Mouse (Mus musculus): Measurements from ENCODE around the gene Cog4. TPM values are rescaled to one million over a fixed set of nuclear protein-coding genes. Genes with fewer than 3 reads are reported as not detected.

Cog4 gene
- polyA plus RNA-seq, 1 experiment from 2014 or later: 66.0 TPM

DNA sequence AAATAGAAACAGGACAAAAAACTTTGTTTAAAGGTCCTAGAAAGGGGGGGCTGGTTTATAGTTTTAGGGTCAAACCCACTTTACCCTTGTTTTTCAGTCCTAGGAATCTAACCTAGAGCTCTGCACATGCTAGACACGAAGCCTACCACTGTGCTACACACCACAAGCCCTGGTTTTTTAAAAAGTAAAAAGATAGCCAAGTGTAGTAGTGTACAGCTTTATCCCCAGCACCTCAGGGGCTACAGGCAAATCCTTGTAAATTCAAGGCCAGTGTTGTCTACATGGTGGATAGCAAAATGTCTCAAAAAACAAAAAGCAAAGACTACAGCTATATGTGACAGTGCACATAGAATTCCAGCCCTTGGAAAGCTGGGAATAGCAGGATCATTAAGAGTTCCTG lies 29.4 kb upstream of the Cog4 start:
- no peak for DNase-seq (ENCODE audit: low spot score)
- Histone ChIP-seq H3K27ac (ENCODE audit: low read depth) (no peak overlapping the region), H3K27me3 (replicated peaks; ENCODE audit: control insufficient read depth, insufficient read depth, low read length) (no peaks in the 10 kb centered on the region), H3K36me3 (ENCODE audit: control insufficient read depth, insufficient read depth, low read length) (peaks cover 100% of the 10 kb centered on the region), H3K4me2 (ENCODE audit: low read length) (no peak overlapping the region), H3K9ac (ENCODE audit: low read length) (no peak overlapping the region), H3K9me3 (ENCODE audit: control insufficient read depth, low read length) (no peaks in the 10 kb centered on the region), H3K4me1 (replicated peaks; ENCODE audit: control insufficient read depth, insufficient read depth, low read length) (no peaks in the 10 kb centered on the region), H3K4me3 (ENCODE audit: low read depth, low read length) (no peak overlapping the region)
- no peak for ATAC-seq (replicated peaks; ENCODE audit: low FRiP score, low TSS enrichment, low read depth)
- WGBS: 95% methylated on average over 1 of the region's 1 CpGs

DNA sequence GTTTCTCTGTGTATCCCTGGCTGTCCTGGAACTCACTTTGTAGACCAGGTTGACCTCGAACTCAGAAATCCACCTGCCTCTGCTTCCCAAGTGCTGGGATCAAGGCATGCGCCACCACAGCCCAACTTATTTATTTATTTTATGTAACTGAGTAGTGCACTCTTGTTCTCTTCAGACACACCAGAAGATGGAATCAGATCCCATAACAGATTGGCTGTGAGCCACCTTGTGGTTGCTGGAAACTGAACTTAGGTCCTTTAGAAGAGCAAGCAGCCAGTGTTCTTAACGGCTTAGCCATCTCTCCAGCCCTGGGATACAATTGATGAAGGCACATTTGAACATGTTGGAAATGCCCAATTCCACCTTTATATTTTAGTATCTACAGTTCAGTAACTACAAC lies 27.8 kb upstream of the Cog4 start:
- Histone ChIP-seq H3K4me1 (replicated peaks; ENCODE audit: control insufficient read depth, insufficient read depth, low read length) (no peaks in the 10 kb centered on the region), H3K9me3 (ENCODE audit: control insufficient read depth, low read length) (no peaks in the 10 kb centered on the region), H3K9ac (ENCODE audit: low read length) (no peak overlapping the region), H3K4me2 (ENCODE audit: low read length) (no peak overlapping the region), H3K4me3 (ENCODE audit: low read depth, low read length) (no peak overlapping the region), H3K27me3 (replicated peaks; ENCODE audit: control insufficient read depth, insufficient read depth, low read length) (no peaks in the 10 kb centered on the region), H3K36me3 (ENCODE audit: control insufficient read depth, insufficient read depth, low read length) (peaks cover 100% of the 10 kb centered on the region), H3K27ac (ENCODE audit: low read depth) (no peak overlapping the region)
- ATAC-seq (replicated peaks; ENCODE audit: low FRiP score, low TSS enrichment, low read depth) (no peak), DNase-seq (ENCODE audit: low spot score) (no peak)
- 87% methylated on average over 3 of the region's 3 CpGs for WGBS

DNA sequence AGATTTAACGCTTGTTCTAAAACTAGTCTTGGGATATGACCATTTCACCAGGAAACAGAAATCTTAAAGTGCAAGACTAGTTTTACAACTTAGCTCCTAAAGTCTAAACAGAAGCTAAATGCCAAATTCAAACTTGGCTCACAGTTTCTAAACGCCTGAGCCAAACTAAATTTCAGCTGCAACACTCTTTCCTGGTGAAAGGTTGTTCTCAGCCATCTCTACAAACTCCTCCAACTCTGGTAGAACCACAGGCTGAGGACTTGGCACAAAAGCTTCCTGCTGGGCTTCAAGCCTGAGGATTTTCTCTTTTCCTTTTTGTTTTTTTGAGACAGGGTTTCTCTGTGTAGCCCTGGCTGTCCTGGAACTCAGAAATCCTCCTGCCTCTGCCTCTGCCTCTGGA lies 26.1 kb upstream of the Cog4 start:
- ATAC-seq (replicated peaks; ENCODE audit: low FRiP score, low TSS enrichment, low read depth): no peak
- no peak overlapping the region for H3K27ac ChIP-seq (ENCODE audit: low read depth)
- no peak overlapping the region for H3K4me2 ChIP-seq (ENCODE audit: low read length)
- DNase-seq (ENCODE audit: low spot score): no peak
- H3K4me1 ChIP-seq (replicated peaks; ENCODE audit: control insufficient read depth, insufficient read depth, low read length): no peaks in the 10 kb centered on the region
- WGBS: 95% methylated on average over 2 of the region's 2 CpGs
- H3K9ac ChIP-seq (ENCODE audit: low read length): no peak overlapping the region
- H3K4me3 ChIP-seq (ENCODE audit: low read depth, low read length): no peak overlapping the region
- peaks cover 100% of the 10 kb centered on the region for H3K36me3 ChIP-seq (ENCODE audit: control insufficient read depth, insufficient read depth, low read length)
- H3K9me3 ChIP-seq (ENCODE audit: control insufficient read depth, low read length): no peaks in the 10 kb centered on the region
- no peaks in the 10 kb centered on the region for H3K27me3 ChIP-seq (replicated peaks; ENCODE audit: control insufficient read depth, insufficient read depth, low read length)

DNA sequence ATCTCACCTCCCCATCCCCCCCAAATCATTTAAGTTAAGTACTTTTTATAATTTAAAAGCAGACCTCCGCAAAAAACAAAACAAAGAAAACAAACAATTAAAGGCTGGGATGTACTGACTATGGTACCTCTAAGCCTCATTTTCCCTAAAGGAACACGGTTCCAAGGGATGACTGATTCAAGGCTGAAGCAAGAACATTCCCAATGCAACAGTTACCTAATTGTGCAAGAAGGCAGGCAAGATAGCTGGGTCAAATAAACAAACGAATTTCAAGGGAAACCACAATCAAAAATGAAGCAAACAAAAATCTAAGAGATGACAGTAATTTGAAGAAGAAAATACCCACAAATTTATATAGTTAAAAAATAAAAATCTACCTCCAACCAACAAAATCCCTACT lies 24.4 kb upstream of the Cog4 start:
- 80% methylated on average over 3 of the region's 3 CpGs for WGBS
- no peak overlapping the region for H3K9ac ChIP-seq (ENCODE audit: low read length)
- no peak overlapping the region for H3K4me2 ChIP-seq (ENCODE audit: low read length)
- no peaks in the 10 kb centered on the region for H3K9me3 ChIP-seq (ENCODE audit: control insufficient read depth, low read length)
- DNase-seq (ENCODE audit: low spot score) (no peak), ATAC-seq (replicated peaks; ENCODE audit: low FRiP score, low TSS enrichment, low read depth) (no peak)
- H3K27me3 ChIP-seq (replicated peaks; ENCODE audit: control insufficient read depth, insufficient read depth, low read length): no peaks in the 10 kb centered on the region
- H3K4me3 ChIP-seq (ENCODE audit: low read depth, low read length): no peak overlapping the region
- H3K27ac ChIP-seq (ENCODE audit: low read depth): no peak overlapping the region
- no peaks in the 10 kb centered on the region for H3K4me1 ChIP-seq (replicated peaks; ENCODE audit: control insufficient read depth, insufficient read depth, low read length)
- peaks cover 100% of the 10 kb centered on the region for H3K36me3 ChIP-seq (ENCODE audit: control insufficient read depth, insufficient read depth, low read length)

DNA sequence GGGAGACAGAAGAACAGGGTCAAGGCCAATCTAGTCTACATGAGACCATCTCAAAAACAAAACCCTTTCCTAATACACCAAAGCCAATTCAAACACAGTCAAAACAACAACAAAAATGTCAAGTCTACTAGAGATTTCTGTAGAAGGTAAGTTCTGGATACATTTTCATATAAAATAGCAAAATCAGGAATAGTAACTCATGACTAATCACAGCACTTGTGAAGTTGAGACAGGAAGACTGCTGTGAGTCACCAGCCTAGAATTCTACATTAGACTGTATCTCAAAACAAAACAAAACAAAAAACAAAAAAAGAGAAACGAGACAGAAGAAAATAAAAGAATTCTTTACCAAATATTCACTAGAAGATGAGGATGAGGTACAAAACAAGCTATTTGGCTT lies 21.5 kb upstream of the Cog4 start:
- no peaks in the 10 kb centered on the region for H3K27me3 ChIP-seq (replicated peaks; ENCODE audit: control insufficient read depth, insufficient read depth, low read length)
- H3K4me2 ChIP-seq (ENCODE audit: low read length): no peak overlapping the region
- ATAC-seq (replicated peaks; ENCODE audit: low FRiP score, low TSS enrichment, low read depth) (no peak), DNase-seq (ENCODE audit: low spot score) (no peak)
- no peak overlapping the region for H3K9ac ChIP-seq (ENCODE audit: low read length)
- H3K4me1 ChIP-seq (replicated peaks; ENCODE audit: control insufficient read depth, insufficient read depth, low read length): no peaks in the 10 kb centered on the region
- H3K27ac ChIP-seq (ENCODE audit: low read depth): no peak overlapping the region
- WGBS: 97% methylated on average over 1 of the region's 1 CpGs
- H3K4me3 ChIP-seq (ENCODE audit: low read depth, low read length): no peak overlapping the region
- H3K36me3 ChIP-seq (ENCODE audit: control insufficient read depth, insufficient read depth, low read length): peaks cover 99% of the 10 kb centered on the region
- no peaks in the 10 kb centered on the region for H3K9me3 ChIP-seq (ENCODE audit: control insufficient read depth, low read length)

DNA sequence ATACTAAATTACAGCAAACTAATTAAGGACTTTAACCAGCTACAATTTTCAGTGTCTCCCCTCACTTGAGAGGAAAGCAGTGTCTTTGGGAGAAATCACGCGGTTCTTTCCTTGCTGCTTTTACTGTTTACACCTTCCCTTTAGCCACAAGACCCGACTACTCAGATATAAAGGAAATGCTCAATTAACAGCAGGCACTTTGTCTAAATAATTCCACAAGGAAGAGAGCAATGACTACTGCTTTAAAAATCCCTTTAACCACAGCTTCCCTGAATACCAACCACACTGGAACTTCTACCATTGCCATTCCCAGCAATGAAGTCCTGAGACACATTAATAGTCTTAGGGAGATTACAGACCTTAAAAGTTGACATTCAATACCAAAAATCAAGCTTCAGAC lies 17.9 kb upstream of the Cog4 start:
- WGBS: 80% methylated on average over 3 of the region's 3 CpGs

DNA sequence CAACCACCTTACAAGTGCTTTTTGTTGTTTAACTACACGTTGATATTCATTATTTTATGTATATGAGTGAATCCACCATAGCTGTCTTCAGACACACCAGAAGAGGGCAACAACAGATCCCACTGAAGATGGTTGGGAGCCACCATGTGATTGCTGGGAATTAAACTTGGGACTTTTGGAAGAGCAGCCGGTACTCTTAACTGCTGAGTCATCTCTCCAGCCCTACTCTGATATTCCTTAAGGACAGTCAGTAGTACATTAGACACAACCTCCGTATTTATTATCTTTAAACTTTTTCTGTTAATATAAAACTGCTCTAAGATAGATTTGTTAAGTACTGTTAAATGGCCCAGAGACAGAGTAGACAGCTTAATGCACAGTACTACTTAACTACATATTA lies 14.4 kb upstream of the Cog4 start:
- WGBS: 88% methylated on average over 3 of the region's 3 CpGs
- H3K4me1 ChIP-seq (replicated peaks; ENCODE audit: control insufficient read depth, insufficient read depth, low read length): no peaks in the 10 kb centered on the region

More for the DNA sequence above, 17.9 kb upstream of the Cog4 start:
- Histone ChIP-seq H3K9ac (ENCODE audit: low read length) (no peak overlapping the region), H3K27ac (ENCODE audit: low read depth) (no peak overlapping the region), H3K36me3 (ENCODE audit: control insufficient read depth, insufficient read depth, low read length) (peaks cover 98% of the 10 kb centered on the region), H3K27me3 (replicated peaks; ENCODE audit: control insufficient read depth, insufficient read depth, low read length) (no peaks in the 10 kb centered on the region), H3K9me3 (ENCODE audit: control insufficient read depth, low read length) (no peaks in the 10 kb centered on the region), H3K4me3 (ENCODE audit: low read depth, low read length) (no peak overlapping the region), H3K4me2 (ENCODE audit: low read length) (no peak overlapping the region), H3K4me1 (replicated peaks; ENCODE audit: control insufficient read depth, insufficient read depth, low read length) (no peaks in the 10 kb centered on the region)
- ATAC-seq (replicated peaks; ENCODE audit: low FRiP score, low TSS enrichment, low read depth): no peak
- DNase-seq (ENCODE audit: low spot score): no peak

DNA sequence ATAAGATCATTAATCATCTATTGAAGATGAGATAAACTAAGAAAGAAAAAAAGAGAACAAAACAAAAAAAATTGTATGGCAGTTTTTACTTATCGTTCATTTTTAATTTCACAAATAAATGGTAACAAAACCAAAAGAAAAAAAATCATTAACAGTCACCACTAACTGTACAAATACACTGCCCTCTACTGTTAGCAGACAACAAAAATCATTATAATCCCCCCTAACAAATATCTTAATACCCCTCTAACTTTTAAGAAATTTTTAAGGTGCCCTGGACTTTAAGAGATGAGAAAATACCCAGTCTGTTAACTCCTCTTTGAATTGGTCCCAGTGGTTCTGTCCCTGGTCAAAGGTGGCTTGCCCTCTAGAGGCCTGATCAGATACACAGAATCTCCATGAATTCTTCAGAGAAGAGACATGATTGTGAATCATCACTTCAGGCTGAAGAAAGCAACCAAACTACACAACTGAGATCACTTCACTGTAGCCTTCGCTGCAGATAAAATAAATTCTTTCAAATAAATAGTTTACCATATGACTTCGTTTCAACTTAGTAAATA lies 4.3 kb upstream of the Cog4 start:
- peaks cover 12% of the 10 kb centered on the region for H3K4me1 ChIP-seq (replicated peaks; ENCODE audit: control insufficient read depth, insufficient read depth, low read length)
- no peaks in the 10 kb centered on the region for H3K27me3 ChIP-seq (replicated peaks; ENCODE audit: control insufficient read depth, insufficient read depth, low read length)
- H3K4me3 ChIP-seq (ENCODE audit: low read depth, low read length): no peak overlapping the region
- H3K4me2 ChIP-seq (ENCODE audit: low read length): no peak overlapping the region
- WGBS: 83% methylated on average over 3 of the region's 3 CpGs
- H3K9ac ChIP-seq (ENCODE audit: low read length): no peak overlapping the region
- no peaks in the 10 kb centered on the region for H3K9me3 ChIP-seq (ENCODE audit: control insufficient read depth, low read length)
- no peak for ATAC-seq (replicated peaks; ENCODE audit: low FRiP score, low TSS enrichment, low read depth)
- H3K36me3 ChIP-seq (ENCODE audit: control insufficient read depth, insufficient read depth, low read length): peaks cover 77% of the 10 kb centered on the region
- no peak overlapping the region for H3K27ac ChIP-seq (ENCODE audit: low read depth)
- no peak for DNase-seq (ENCODE audit: low spot score)

More for the DNA sequence above, 14.4 kb upstream of the Cog4 start:
- Histone ChIP-seq H3K9me3 (ENCODE audit: control insufficient read depth, low read length) (no peaks in the 10 kb centered on the region), H3K9ac (ENCODE audit: low read length) (no peak overlapping the region), H3K36me3 (ENCODE audit: control insufficient read depth, insufficient read depth, low read length) (peaks cover 98% of the 10 kb centered on the region), H3K4me3 (ENCODE audit: low read depth, low read length) (no peak overlapping the region), H3K27me3 (replicated peaks; ENCODE audit: control insufficient read depth, insufficient read depth, low read length) (no peaks in the 10 kb centered on the region), H3K27ac (ENCODE audit: low read depth) (no peak overlapping the region), H3K4me2 (ENCODE audit: low read length) (no peak overlapping the region)
- ATAC-seq (replicated peaks; ENCODE audit: low FRiP score, low TSS enrichment, low read depth) (no peak), DNase-seq (ENCODE audit: low spot score) (no peak)

DNA sequence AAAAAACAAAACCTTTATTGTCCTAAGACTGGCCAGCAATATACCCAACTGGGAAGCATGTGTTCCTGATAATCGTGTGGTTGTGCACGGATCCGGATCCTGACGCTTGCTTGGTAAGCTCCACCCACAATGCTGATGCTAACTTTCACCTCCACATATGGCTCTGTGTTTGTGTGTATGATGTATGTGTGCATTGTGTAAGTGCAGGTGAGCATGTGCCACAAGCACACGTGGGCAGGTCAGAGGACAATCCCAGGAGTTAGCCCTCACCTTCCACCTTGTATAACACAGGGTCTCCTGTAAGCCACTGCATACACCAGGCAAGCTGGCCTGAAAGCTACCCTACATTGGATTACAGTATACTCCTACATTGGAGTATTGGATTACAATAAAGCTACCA lies 3.2 kb upstream of the Cog4 start:
- H3K36me3 ChIP-seq (ENCODE audit: control insufficient read depth, insufficient read depth, low read length): peaks cover 66% of the 10 kb centered on the region
- ATAC-seq (replicated peaks; ENCODE audit: low FRiP score, low TSS enrichment, low read depth): no peak
- 89% methylated on average over 5 of the region's 5 CpGs for WGBS

More for the DNA sequence above, 3.2 kb upstream of the Cog4 start:
- Histone ChIP-seq H3K27me3 (replicated peaks; ENCODE audit: control insufficient read depth, insufficient read depth, low read length) (no peaks in the 10 kb centered on the region), H3K4me1 (replicated peaks; ENCODE audit: control insufficient read depth, insufficient read depth, low read length) (peaks cover 19% of the 10 kb centered on the region), H3K4me3 (ENCODE audit: low read depth, low read length) (no peak overlapping the region), H3K9ac (ENCODE audit: low read length) (no peak overlapping the region), H3K4me2 (ENCODE audit: low read length) (no peak overlapping the region), H3K27ac (ENCODE audit: low read depth) (no peak overlapping the region), H3K9me3 (ENCODE audit: control insufficient read depth, low read length) (no peaks in the 10 kb centered on the region)
- no peak for DNase-seq (ENCODE audit: low spot score)
